Mouse (Mus musculus): Measurements from ENCODE around the gene Dcps.

Dcps gene

DNA sequence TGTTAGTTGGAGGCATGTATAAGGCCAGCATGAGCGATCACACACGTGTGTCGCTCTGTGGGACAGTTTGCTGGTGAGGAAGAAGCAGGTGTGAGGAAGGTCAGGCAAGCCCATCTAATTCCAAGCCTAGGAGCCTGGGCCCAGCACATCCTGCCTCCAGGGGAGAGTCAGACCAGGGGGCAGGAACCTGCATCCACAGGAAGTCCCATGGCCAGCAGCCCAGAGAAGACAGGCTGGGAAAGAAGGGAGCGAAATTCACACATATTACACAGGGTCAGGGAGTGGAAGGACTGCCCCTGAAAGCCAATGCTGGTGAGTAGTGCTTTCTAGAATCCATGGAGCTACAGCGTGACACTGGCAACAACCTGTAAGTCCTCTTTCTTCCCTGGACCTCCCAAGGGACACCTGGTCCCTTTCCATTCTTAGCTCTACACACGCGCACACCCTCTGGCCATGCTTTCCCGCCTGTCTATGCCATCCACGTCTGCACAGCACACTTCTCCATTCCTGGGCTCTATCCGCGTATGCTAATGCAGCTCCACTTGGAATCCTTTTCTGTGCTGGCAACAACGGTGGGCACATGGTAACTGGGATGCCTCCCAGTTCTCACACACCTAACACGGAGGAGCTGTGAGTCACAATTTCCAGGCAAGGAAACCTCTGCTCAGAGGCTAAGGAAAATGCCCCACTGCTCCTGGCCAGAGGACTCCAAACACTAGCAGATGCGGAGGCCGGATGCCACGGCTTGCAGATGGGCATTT, 44.0 kb downstream of the Dcps start:
- DNase-seq (ENCODE audit: low read depth, low spot score), result no peak

DNA sequence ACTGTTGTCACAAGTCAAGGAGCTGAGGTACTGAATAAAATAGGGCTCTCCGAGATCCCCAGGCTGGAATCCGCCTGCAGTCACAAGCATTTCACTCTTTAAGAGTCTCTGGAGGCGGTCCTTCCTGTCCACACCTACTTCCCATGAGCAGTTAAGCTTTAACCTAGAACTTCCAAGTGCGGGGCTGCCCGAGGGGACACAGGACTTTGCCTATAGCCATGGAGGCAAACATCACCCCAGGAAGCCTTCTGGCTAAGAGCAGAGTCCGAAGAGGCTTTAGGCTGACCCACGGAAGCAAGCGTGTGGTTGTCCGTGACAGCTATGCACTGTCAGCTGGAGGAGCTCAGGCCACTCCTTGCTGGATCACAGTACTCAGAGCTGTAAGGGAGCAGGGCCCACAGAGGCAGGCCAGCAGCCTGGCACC, 46.9 kb downstream of the Dcps start:
- no peak for DNase-seq (ENCODE audit: low read depth, low spot score)

DNA sequence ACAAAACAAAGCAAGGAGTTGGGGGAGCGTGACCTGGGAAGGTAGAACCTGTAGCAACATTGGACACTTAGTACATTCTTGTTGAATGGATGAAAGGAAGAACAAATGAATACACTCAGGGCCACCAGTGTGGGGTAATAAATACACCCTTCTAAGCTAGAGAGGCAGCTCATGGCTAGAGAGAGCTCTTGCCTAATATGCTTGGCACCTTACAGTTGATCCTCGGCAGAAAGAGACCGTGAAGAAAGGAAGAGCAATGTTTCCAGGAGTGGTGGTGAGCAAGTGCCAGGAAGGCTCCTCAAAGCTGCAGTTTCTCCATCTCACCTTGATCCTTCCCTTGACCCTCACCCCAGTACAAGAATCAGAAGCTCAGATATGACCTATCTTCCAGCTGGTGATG, 47.3 kb downstream of the Dcps start:
- DNase-seq (ENCODE audit: low read depth, low spot score), result no peak

DNA sequence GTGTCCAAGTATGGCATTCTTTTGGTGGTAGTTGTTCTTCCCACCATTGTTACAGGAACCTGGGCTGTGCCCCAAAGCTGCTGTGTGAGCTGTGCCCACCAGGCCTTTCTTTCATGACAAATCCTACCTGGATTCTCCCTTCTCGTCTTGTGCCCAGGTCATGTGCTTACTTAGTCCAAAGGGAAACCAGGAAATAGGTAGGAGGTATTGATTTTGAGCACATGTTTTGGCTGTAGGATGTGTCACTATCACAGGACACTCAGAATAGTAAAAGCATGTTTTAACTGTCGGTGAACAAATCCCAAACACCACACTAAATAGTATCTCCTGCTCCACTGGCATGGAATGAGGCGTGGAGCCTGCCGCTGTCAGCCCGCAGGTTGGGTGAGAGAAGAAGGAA, 48.3 kb downstream of the Dcps start:
- no peak for DNase-seq (ENCODE audit: low read depth, low spot score)

DNA sequence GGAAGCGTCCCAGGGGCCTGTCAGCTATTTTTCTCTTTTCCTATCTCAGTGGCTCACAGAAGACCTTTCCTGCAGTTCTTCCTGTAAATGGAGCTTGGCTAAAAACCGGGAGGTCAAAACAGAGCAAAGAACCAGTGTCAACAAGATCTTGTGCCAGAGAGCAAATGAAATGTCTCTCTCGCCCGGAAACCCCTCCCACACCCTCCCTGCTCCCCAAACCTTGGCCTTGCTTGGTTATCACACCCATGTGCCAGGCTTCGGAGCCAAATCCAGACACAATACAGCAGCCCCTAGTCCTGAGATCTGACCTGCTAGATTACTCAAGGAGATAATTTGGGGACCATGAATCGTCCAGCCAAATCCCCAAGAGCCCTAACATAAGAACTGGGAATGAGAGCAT, 48.7 kb downstream of the Dcps start:
- no peak for DNase-seq (ENCODE audit: low read depth, low spot score)

DNA sequence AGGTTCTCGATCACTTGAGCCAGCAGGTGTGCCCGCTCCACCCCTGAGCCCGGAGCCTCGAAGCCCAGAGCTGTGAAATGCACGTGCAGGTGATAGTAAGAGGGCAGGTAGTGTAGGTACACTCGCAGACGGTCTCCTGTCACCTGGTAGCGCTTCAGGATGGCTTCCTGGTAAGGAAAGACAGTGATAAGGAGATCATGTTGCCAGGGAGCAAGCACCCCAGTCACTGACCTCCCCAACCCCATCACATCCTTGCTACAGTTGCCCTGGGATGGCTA, 51.2 kb downstream of the Dcps start:
- no peak for DNase-seq (ENCODE audit: low read depth, low spot score)

DNA sequence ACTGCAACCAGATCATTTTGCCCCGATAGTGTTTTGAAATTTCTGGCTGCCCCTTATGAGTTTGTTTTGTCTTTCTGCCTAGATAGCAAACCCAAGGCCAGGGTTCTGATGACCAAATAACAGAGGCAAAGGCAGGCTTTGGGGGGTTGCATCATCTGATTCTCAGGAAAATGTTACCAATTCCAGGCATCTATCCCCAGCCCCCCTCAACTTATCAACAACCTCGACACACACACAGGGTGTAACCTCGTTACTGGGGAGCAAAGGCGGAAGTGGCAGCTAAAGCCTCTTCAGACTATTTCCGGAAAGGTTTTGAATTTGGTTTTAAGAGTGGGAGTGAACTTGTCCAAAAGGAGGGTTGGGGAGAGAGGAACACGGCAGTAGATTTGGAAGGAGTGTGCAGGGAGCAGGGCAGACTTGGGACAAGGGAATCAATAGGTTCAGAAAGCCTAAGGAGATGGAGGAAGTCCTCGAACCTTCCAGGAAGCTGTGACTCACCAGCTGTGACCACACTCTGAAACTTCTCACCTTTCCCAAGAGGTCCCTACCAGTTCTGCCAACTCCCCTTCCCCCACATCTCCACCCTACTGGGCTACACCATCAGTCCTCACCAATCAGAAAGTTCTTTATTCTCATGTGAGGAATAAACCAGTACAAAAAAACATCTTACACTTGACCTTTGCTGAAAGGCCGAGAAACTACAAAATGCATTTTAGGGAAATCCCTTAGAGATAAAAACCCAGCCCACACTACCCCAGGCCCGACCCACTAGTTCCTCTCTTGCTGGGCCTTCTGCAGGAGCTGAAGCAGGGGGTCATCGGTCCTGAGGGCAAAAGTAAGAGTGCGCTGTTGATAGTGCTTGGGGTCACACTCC, 51.8 kb downstream of the Dcps start:
- no peak for DNase-seq (ENCODE audit: low read depth, low spot score)

DNA sequence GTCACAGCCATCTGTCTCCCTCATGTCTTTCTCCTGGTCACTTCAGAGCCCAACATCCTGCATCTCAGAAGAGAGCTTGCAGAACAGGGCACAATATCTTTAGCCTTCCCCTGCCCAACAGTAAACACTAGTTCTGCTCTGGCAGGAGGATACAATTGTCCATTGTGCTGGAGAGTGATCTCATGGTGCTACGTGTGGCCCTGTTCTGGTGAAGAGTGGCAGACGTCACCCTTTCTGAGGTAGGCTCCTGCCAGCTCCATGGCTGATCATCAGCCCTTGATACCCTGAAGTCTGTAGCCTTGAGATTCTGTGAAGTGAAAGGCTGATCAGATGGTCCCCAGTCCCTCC, 52.4 kb downstream of the Dcps start:
- DNase-seq (ENCODE audit: low read depth, low spot score), result no peak

DNA sequence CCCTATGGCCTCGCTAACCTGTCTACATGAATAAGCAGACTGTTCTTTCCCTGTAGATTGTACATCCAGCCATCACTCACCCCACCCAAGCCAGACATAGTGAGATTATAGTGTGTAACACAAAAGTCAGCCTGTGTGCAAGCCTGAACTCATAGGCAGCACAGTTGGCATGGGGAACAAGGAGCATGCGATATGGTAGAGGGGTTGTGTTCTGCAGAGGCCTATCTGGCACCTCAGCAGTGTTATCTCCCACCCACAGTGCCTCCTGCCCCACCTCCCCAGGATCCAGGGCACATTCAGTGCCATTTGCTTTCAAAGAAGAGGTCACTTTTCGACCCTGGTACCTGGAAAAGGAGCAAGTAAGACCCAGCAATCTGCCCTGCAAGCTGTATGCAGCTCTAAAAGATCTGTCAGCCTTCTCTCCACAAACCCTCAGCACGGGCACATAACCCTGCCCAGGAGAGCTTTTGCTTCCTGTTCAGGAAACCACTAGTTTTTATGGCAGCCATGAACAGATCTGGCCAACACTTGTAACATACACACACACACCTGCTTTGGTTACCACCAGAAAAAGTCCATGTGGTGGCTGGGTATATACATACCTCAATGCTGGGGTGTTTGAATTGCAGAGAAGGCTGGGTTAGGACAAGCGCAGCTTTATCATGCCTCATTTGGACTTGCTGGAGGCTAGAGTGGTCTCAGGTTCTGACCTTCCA, 53.2 kb downstream of the Dcps start:
- no peak for DNase-seq (ENCODE audit: low read depth, low spot score)

DNA sequence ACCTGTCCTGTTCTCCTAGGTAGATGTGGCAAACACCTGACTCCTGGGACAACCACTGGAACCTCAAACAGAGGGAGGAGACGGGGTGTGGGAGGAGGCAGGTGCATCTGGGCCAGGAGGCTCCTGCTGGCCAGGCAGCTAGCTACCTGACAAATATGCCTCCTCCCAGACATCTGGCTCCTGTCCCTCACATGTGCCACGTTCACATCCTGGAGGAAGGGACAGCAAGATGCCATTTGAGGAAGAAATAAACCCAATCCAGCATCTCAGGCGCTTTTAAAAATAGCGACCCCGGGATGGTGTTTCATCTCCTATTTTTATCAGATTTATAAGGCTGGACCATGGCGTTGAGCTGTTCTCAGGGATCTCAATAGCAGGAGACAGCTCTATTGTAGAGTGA, 56.7 kb downstream of the Dcps start, which contains the start of gene St3gal4:
Gene St3gal4, minus strand, starts transcription at position 101 of the 400 bp plus-strand sequence.
- no peak for DNase-seq (ENCODE audit: low read depth, low spot score)

DNA sequence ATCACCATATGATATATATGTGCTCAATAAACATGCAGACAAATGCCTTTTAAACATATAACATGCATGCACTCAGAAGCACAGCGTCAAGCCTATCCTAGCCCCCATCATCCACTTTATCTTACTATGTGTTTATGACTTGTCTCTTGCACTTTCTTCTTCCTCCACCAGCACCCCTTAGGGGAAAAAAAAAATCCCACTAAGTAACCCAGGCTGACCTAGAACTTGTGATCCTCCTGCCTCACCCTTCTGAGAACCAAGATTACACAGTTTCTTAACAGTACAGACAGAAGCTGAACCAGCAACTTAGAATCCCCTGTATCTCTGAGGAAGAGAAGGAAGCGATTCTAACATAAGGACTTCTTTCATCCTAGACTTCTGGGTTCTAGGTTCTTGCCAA, 57.3 kb downstream of the Dcps start:
- DNase-seq (ENCODE audit: low read depth, low spot score), result no peak

DNA sequence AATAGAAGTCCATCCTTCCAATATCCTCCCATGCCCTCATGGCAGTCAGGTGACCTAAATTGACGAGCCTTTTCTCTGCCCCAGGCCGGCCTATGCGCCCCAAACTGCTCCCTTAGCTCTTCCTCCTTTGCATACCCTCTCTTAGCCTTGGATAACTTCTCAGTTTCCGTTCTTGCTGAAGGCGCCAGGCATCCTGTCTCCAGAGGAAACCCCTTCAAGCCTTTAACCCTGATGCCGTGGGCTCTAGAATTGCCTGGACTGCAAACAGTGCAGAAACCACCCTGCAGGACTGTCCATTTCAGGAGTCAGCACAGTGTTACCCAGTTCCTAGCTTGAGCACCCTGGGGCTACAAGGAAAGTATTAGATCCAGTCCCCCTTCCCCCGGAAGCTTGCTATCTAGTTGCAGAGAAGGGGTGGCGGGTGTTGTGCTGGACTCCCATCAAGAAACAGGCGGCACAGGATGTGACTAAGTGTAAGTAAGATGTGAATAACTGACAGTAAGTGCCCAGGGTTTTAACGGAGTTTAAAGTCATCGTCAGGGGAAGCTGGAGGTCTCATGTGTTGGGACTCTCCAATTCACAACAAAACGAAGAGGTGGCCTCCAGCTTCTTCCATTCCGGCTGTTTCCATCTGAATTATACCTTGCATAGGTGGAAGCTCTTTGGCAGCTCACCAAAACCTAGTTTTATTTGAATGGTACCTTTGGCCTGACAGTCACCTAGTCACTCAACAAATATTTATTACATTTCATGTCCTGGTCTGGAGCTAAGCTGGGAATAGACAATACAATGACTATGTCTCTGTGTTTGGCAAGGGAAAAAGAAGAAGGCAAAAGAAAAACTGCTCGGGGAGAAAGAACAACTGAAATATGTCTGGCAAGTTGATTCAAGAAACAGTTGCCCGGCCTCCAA, 58.2 kb downstream of the Dcps start:
- no peak for DNase-seq (ENCODE audit: low read depth, low spot score)

DNA sequence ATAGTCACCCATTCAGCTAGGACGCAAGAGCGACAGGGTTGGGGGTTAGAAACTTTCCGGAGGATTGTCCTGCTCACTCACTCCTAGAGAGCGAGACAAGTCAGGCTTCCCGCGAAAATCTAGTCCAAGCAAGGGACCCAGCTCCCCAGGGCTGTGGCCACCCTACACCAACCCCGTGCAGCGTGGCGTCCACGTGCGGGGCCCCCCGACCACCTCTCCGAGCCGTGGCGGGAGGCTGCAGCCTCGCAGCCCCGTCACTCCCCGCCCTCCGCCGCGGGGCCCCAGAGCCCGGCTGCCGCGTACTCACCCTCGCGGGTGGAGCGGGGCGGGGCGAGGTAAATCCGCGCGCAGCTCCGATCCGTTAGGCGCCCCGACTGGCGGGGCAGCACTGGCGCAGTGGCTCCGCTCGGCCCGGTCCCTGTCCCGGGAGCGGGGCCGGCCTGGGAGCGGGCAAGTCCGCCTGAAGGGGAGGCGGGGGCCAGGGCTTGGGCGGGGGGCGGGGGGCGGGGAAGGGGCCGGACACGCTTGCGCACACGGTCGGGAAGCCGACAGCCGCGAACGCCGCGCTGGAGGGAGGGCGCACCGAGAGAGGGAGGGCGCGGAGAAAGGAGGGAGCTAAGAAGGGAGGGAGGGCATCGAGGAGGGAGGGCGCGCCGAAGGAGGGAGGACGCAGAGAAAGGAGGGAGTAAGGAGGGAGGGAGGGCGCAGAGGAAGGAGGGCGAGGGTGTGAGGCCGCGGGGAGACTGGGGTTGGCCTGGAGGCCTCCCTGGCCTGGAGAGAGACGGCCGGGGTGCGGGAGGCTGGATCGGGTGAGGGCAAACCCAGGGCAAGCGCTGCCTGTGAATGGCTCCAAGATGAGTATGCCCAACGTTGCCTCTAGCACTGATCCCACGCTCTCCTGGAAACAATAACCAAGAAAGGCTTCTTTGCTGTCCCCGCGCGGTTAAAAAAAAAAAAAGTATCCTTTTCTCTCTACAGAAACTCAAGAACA, 59.2 kb downstream of the Dcps start:
- DNase-seq (ENCODE audit: low read depth, low spot score), result peak; percentile 64

DNA sequence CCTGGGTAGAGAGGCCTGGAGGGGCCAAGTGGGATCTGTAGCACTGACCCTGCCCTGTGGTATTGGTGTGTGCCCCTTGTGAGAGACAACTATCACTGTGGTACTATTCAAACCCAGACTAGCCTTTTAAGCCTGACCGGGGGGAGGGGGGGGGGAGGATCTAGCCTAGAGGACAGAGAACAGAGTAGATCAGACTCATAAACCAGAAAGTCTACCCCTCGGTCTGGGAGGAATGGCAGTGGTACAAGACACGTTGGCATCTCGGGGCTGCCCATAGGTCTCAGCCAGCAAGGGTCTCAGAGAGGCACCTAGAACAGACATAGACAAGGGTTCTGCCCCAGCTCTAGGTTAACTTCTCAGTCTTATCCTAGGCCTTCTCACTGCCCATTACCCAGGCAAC, 60.1 kb downstream of the Dcps start:
- no peak for DNase-seq (ENCODE audit: low read depth, low spot score)

DNA sequence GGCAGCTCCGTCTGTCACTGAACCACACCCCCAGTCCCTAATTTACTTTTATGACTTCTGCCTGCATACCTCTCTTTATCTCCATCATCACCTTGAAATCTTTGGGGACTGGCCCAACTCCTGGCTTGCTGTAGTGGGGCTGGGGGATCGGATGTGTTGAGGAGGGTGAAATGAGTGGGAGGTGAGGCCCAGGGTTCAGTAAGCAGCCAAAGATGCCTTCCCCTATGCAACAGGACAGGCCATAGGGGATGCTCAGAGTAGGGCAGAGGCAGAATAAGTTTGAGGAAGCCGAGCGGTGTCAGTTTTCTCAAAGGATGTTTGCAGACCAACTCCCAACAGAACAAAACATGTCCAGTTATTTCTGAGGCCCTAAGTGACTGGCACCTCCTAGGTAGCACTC, 60.6 kb downstream of the Dcps start:
- no peak for DNase-seq (ENCODE audit: low read depth, low spot score)

DNA sequence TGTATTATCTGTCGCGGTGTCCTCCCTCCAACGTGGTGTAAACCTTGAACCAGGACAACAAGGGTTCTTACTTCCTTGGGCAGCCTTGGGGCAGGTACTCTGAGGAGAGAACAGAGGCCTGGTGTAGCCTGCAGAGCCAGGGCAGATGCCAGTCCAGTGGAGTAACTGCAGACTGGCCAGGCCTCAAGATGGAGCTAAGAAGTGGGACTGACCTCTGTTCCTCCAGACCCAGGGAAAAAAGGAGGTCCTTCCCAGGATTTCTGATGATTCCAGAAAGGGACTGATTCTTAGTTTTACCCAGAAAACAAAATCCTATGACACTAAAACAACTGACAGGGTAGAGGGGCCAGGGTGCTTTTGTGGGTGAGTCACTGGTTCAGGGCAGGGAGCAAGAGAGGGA, 61.6 kb downstream of the Dcps start:
- no peak for DNase-seq (ENCODE audit: low read depth, low spot score)

DNA sequence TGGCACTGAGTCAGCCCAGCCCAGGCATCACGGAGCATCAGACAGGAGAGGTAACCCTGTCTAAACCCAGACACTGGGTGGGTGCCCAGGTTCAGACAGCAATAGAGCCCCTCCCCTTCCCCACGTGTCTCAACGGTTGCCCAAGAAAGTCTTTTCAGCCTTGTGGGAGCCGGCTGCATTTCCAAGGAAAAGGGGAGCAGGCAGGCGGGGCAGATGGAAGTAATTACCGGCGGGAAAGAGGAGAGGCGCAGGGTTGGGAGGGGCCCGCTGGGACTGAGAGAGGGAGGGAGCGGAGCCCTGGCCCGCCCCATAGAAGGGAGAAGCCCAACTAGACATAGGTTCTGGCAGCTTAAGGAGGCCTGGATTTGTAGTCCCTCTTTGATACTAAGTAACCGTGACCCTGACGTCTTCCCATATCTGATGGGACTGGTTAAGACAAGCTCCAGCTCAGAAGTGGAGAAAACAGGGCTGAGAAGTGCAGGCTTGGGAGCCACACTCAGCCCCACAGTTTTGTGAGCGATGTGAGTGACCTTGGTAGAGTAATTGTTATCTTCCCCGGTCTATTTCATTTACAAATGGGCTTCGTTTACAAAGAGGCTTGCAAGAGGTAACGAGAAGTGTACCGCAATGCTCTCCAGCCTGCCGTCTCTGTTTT, 63.8 kb downstream of the Dcps start:
- DNase-seq (ENCODE audit: low read depth, low spot score), result no peak

DNA sequence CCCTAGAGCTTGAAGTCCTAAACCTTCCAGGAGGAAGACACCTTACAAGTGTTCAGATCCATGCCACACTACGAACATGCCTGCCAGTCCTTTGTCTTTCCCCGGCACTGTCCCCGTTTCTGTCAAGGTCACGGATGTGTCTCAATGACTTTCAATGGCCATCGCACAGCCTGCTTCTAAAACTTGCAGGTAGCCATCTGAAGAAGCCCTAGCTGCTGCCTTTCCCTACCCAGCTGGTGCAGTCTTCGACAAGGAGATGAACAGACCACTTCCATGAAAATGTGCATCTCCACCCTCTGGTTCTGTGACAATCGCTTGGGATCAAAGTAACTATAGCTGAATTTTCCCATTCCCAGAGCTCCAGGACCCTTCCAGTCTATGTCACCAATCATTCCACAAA, 64.4 kb downstream of the Dcps start:
- DNase-seq (ENCODE audit: low read depth, low spot score), result no peak

DNA sequence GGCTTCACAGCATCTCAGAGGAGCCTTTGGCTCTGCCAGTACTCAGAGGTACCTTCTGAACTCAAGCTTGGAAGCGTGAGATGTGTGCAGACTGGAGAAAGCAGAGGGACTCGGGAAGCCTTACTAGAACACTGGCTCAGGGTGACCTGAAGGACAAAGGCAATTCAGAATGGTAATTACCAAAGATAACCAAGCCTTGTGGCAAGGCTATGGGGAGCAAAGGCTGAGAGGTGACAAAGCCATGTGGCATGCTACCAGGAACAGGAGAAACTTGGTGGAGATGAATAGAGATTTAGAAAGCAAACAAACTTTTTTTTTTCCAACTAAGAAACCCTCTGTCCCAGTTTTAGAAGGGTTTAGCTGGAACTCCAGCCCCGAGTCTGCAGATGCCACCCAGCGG, 65.3 kb downstream of the Dcps start:
- no peak for DNase-seq (ENCODE audit: low read depth, low spot score)

DNA sequence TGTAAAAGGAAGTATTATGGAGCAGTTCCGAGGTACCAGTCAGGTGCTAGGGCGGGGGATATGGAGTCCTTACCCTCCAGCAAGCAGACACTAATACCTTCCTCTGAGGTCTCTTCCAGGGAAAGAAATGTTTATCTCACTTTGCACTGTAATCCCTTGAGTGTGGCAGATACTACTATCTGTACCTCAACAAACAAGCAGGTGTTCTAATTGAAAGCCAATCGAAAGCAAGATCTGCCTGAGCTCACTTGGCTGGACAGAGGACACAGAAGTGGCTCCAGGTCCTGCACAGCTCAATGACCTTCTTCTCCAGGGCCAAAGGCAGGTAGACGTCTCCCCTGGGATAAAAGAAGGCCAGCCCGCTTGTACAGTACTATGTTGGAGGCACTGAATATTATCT, 65.8 kb downstream of the Dcps start:
- DNase-seq (ENCODE audit: low read depth, low spot score), result no peak
